Mouse (Mus musculus): ENCODE measurements at regions not wholly inside any gene's neighbourhood (a gene's known extent, or its start where the extent isn't known, plus 50 kb on each side); places are given as distances from the start of the nearest gene placed in this dataset.

DNA sequence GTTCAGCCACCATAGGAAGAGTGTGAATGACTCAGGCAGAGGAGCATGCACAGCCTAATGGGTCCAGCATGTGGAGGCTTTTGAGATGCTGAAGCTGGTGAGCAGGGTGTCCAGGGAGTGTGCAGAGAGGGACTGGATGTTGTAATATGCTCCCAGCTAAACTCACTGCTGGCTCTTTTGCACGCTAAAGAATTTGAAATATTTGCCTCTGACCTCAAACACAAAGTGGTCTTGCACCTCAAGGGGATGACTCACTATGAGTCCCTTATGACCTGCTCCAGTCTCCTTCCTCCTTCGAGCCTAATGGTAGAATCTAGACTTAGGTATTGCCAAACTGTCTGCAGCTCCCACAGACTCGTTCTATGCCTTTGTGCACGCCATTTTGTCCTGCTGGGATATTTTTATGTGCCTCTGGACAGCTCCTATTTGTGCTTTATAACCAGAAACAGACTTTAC lies 55.0 kb upstream of the Slit3 start:
- ATAC-seq (ENCODE audit: low FRiP score): no peak
- 55% methylated on average over 4 of the region's 4 CpGs for WGBS
- no peaks in the 10 kb centered on the region for H3K4me1 ChIP-seq
- no peak overlapping the region for H3K27ac ChIP-seq (replicated peaks)
- no peaks in the 10 kb centered on the region for H3K27me3 ChIP-seq (replicated peaks)
- H3K4me3 ChIP-seq (replicated peaks): no peak overlapping the region
- H3K9me3 ChIP-seq (replicated peaks): no peaks in the 10 kb centered on the region
- H3K9ac ChIP-seq (replicated peaks): no peak overlapping the region
- H3K36me3 ChIP-seq: no peaks in the 10 kb centered on the region
- no peak overlapping the region for H3K4me2 ChIP-seq

DNA sequence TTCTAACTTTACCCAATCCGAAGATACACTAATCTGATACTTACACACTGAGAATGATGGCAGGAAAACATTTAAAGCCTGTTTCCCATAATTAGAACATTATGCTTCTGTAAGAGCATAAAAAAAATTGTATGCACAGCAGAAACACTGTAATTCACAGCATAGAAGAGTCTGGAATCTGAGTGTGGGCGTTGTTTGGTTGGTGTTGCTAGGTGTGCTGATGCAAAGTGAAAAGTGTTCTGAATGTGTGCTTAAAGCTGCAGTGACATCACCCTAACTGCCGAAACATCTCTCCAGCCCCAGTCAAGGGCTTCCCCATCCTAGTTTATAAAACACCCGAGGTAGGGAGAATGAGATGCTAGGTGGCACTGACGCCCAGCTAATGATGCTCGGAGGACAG lies 63.2 kb upstream of the Slit3 start:
- Histone ChIP-seq H3K27ac (replicated peaks) (no peak overlapping the region), H3K9me3 (replicated peaks) (no peaks in the 10 kb centered on the region), H3K27me3 (replicated peaks) (no peaks in the 10 kb centered on the region), H3K4me3 (replicated peaks) (no peak overlapping the region), H3K4me2 (no peak overlapping the region), H3K4me1 (peaks cover 6% of the 10 kb centered on the region; the same call in 1 of the 2 replicates), H3K9ac (replicated peaks) (no peak overlapping the region), H3K36me3 (no peaks in the 10 kb centered on the region)
- no peak for ATAC-seq (ENCODE audit: low FRiP score)
- 88% methylated on average over 6 of the region's 6 CpGs for WGBS

DNA sequence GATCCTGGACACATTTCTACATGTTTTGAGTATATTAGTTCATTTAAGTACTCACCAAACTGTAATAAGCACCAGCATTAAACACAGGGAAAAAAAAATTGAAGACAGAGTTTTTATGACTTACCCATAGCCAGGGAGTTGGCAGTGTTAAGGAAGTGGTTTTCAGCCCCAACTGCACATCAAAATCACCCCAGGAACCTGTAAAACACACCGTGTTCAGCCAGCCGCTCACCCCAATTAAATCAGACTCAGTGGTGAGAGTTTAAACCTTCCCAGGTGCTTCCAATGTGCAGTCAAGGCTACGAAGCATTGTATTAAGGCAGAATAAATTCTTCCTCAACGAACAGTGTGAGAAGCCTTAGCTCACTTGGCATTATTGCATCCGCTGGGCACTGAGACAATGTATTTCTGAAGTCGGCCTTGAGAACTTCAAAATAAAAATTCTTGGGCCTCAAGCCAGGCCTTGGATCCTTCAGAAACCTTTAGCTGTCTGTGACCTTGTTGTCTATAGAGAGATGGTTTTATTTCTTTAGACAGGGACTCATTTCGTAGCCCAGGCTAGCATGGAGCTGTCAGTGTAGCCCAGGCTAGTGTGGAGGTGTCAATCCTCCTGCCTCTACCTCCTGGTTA lies 65.4 kb upstream of the Slit3 start:
- no peaks in the 10 kb centered on the region for H3K9me3 ChIP-seq (replicated peaks)
- no peak overlapping the region for H3K27ac ChIP-seq (replicated peaks)
- H3K9ac ChIP-seq (replicated peaks): no peak overlapping the region
- peaks cover 6% of the 10 kb centered on the region; the same call in 1 of the 2 replicates for H3K4me1 ChIP-seq
- no peak for ATAC-seq (ENCODE audit: low FRiP score)
- H3K36me3 ChIP-seq: no peaks in the 10 kb centered on the region
- no peak overlapping the region for H3K4me2 ChIP-seq
- no peak overlapping the region for H3K4me3 ChIP-seq (replicated peaks)
- 77% methylated on average over 7 of the region's 7 CpGs for WGBS
- H3K27me3 ChIP-seq (replicated peaks): no peaks in the 10 kb centered on the region

DNA sequence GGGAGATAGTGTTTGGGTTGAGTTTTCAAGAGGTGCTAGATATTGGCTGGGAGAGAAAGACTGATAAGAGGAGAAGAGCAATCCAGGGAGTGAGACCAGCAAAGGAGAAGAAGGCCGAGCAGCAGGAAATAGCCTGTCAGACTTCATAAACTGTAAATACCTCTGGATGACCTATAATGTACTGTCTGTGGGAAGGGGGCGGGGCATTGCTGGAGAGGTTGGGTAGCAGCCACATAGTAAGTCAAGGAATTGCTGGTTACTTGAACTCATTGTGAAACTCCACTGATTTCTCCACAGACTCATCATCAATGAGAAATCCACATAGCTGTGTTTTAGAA lies 67.4 kb upstream of the Slit3 start:
- WGBS: 79% methylated on average over 2 of the region's 2 CpGs
- Histone ChIP-seq H3K4me3 (replicated peaks) (no peak overlapping the region), H3K4me1 (peaks cover 6% of the 10 kb centered on the region; the same call in 1 of the 2 replicates), H3K36me3 (no peaks in the 10 kb centered on the region), H3K9ac (replicated peaks) (no peak overlapping the region), H3K27me3 (replicated peaks) (no peaks in the 10 kb centered on the region), H3K4me2 (no peak overlapping the region), H3K27ac (replicated peaks) (no peak overlapping the region), H3K9me3 (replicated peaks) (no peaks in the 10 kb centered on the region)
- ATAC-seq (ENCODE audit: low FRiP score): no peak

DNA sequence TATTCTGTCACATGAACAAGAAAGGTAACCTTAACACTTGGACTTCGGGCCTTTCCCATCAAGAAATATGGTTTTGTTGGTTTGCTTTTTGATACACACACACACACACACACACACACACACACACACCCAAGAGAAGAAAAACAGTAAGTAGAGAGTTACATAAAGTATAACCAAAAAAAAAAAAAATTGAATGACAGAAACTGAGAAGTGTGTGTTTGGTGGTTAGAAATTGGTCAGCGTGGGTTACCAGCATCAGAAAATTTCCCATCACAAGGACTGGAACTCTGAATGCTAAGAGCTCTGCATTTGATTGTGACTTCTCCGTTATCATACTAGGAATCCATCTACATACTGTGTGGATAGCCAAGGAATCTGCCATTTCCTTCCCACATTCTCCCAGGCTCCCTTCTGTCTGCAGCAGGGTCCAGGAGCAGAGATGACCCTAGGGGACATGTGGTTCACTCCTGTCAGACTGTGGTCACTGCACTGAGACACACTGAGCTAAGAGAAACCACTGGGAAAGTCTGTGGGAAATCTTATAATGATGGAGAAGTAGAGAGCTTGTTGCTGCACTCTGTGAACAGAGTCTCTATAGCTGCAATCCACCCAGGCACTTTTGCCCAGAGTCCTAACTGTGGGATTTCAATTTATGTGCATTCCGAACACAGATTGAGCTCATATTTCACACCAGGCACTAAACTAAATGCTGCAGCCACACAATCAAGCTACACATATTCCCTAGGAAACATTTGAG lies 68.0 kb upstream of the Slit3 start:
- Histone ChIP-seq H3K27me3 (replicated peaks) (no peaks in the 10 kb centered on the region), H3K27ac (replicated peaks) (no peak overlapping the region), H3K4me1 (peaks cover 6% of the 10 kb centered on the region; the same call in 1 of the 2 replicates), H3K9ac (replicated peaks) (no peak overlapping the region), H3K36me3 (no peaks in the 10 kb centered on the region), H3K4me2 (no peak overlapping the region), H3K9me3 (replicated peaks) (no peaks in the 10 kb centered on the region), H3K4me3 (replicated peaks) (no peak overlapping the region)
- no peak for ATAC-seq (ENCODE audit: low FRiP score)
- 88% methylated on average over 4 of the region's 4 CpGs for WGBS

DNA sequence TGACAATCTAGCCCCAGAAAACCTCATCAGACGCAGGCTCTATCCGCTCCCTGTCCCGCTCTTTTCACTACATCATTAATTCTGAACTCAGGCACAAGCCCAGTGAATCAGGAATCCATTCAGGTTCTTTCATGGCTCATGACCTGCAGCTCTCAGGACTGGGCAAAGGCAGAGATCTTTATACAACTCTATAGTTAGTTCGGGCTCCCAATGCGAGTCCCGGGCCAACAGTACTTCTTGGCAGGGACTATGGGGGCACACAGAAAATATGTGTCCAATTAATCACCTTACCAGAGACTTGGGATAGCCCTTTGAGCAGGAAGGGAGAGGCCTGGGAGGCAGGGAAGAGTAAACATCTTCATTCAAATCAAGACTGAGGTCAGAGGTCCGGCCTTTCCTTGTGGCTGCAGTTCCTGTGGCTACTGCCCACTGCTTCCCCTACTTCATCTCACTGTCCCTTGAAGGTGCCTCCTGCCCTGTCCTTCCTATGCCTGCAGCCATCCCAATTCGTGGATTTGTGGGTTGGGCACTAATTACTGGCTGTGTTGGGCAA lies 71.3 kb upstream of the Slit3 start:
- Histone ChIP-seq H3K9me3 (replicated peaks) (no peaks in the 10 kb centered on the region), H3K27ac (replicated peaks) (no peak overlapping the region), H3K27me3 (replicated peaks) (no peaks in the 10 kb centered on the region), H3K9ac (replicated peaks) (no peak overlapping the region), H3K4me2 (no peak overlapping the region), H3K36me3 (no peaks in the 10 kb centered on the region), H3K4me3 (replicated peaks) (no peak overlapping the region), H3K4me1 (peaks cover 6% of the 10 kb centered on the region; the same call in 1 of the 2 replicates)
- 73% methylated on average over 8 of the region's 8 CpGs for WGBS
- no peak for ATAC-seq (ENCODE audit: low FRiP score)

DNA sequence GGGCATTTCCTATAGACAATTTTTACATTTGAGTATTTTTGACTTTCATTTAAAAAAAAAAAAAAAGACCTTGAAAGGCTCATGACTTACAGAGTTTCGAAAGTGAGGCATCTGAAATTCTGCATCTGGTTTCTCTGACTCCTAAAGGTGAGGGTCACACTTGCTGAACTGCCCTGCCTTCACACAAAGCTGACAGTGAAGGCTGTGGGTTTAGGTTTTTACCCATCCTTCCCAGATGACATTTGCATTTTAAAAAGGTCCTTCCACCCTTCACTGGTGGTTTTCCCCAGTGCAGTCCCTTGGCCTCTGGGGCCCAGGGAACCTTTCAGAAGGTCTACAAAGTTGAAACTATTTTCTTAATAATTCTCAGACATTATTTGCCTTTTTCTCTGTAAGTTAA lies 76.4 kb upstream of the Slit3 start:
- Histone ChIP-seq H3K27ac (replicated peaks) (no peak overlapping the region), H3K4me3 (replicated peaks) (no peak overlapping the region), H3K27me3 (replicated peaks) (no peaks in the 10 kb centered on the region), H3K9ac (replicated peaks) (no peak overlapping the region), H3K36me3 (no peaks in the 10 kb centered on the region), H3K4me2 (no peak overlapping the region), H3K9me3 (replicated peaks) (no peaks in the 10 kb centered on the region), H3K4me1 (no peaks in the 10 kb centered on the region)
- ATAC-seq (ENCODE audit: low FRiP score): no peak
- 97% methylated on average over 1 of the region's 1 CpGs for WGBS

DNA sequence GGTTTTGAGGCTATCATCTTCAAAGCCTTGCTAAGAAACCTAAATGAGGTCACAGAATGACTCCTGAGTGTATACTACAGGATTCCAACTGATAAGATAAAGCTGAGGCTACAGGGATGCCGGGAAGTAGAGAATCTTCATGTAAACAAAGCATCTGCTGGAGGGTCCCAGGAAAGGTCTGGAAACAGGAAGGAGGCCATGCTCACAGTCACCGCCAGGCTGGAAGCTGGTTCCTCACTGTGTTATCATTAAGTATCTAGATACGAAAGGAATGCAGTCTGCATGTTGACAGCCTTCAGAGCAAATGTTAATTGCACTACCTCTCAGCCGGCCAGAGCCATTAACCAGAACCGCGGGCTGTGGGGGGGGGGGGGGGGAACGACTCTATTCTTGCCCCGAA lies 96.6 kb upstream of the Slit3 start:
- no peak overlapping the region for H3K4me2 ChIP-seq
- no peak for ATAC-seq (ENCODE audit: low FRiP score)
- no peaks in the 10 kb centered on the region for H3K36me3 ChIP-seq
- H3K9me3 ChIP-seq (replicated peaks): no peaks in the 10 kb centered on the region
- H3K27ac ChIP-seq (replicated peaks): no peak overlapping the region
- WGBS: 37% methylated on average over 8 of the region's 8 CpGs
- H3K9ac ChIP-seq (replicated peaks): no peak overlapping the region
- no peaks in the 10 kb centered on the region for H3K27me3 ChIP-seq (replicated peaks)
- no peaks in the 10 kb centered on the region for H3K4me1 ChIP-seq
- H3K4me3 ChIP-seq (replicated peaks): no peak overlapping the region

DNA sequence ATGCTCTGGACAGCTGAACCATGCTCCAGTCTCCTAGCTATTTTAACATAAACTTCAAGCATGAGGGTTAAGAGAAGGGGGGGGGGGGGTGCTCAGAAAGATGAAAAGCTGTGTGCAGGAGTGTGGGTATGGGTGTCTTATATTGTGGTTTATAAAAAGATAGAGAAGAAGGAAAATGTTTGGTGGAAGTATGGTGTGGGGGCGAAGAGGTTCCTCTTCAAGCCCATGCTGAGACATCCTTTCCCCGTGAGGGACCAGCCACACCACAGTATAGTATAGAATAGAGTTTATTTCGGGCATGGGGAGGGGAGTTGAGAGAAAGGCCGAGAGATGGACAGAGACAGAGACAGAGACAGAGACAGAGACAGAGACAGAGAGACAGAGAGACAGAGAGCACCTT lies 97.2 kb upstream of the Slit3 start:
- H3K9me3 ChIP-seq (replicated peaks): no peaks in the 10 kb centered on the region
- H3K9ac ChIP-seq (replicated peaks): no peak overlapping the region
- no peaks in the 10 kb centered on the region for H3K36me3 ChIP-seq
- H3K27ac ChIP-seq (replicated peaks): no peak overlapping the region
- no peak overlapping the region for H3K4me3 ChIP-seq (replicated peaks)
- H3K4me2 ChIP-seq: no peak overlapping the region
- 89% methylated on average over 4 of the region's 4 CpGs for WGBS
- H3K27me3 ChIP-seq (replicated peaks): no peaks in the 10 kb centered on the region
- H3K4me1 ChIP-seq: no peaks in the 10 kb centered on the region
- ATAC-seq (ENCODE audit: low FRiP score): no peak

DNA sequence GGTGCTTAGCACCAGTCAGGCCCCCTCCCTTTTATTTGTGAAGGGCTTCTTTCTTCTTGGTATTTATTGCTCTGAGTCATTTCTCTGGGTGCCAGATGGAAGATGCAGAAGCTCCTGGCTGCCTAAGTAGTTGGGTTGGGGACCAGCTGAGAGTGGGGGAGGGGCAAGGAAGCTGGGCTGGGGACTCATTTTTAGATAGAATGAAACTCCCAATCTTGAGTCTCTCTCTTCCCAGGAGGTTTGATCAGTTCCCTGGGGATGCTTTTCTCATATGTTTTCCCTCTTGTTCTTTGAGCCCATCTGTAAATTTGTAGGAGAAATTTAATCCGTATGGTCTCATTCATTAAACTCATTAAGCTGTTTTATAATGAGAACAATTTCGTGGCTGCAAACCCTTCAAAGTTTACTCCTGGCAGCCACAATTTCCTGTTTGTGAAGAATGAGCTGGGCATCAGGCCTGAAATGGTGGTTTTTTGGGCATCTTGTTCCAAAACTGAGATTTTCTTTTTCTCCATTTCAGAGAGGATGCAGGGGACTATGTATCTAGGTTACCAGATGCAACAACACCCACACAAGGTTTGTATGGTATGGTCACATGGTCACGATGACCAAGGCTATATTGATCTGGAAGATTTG lies 98.9 kb upstream of the Slit3 start:
- H3K9ac ChIP-seq (replicated peaks): no peak overlapping the region
- H3K4me2 ChIP-seq: no peak overlapping the region
- H3K9me3 ChIP-seq (replicated peaks): no peaks in the 10 kb centered on the region
- H3K27me3 ChIP-seq (replicated peaks): no peaks in the 10 kb centered on the region
- H3K36me3 ChIP-seq: no peaks in the 10 kb centered on the region
- no peak overlapping the region for H3K4me3 ChIP-seq (replicated peaks)
- ATAC-seq (ENCODE audit: low FRiP score): no peak
- no peaks in the 10 kb centered on the region for H3K4me1 ChIP-seq
- WGBS: 58% methylated on average over 3 of the region's 3 CpGs
- no peak overlapping the region for H3K27ac ChIP-seq (replicated peaks)

DNA sequence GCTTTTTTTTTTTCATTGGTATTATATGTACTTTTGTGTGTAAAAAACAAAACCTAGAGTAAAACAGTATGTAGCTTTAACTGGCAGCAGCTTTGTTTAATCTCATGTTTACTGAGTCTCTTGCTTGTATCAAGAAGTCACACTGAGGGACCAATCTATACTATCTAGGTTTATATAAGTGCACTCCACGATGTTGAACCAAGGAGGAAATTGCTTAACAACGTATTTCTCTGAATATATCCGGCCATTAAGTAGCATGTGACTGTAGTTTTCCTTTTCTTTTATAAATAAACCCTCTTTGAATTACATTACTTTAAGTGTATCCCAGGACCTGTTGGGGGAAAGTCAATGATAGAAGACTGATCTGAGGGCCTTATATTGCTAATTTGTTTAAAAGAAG lies 104.0 kb upstream of the Slit3 start:
- Histone ChIP-seq H3K9me3 (replicated peaks) (no peaks in the 10 kb centered on the region), H3K9ac (replicated peaks) (no peak overlapping the region), H3K36me3 (no peaks in the 10 kb centered on the region), H3K27ac (replicated peaks) (no peak overlapping the region), H3K4me1 (peaks cover 1% of the 10 kb centered on the region; the same call in 1 of the 2 replicates), H3K4me3 (replicated peaks) (no peak overlapping the region), H3K27me3 (replicated peaks) (no peaks in the 10 kb centered on the region), H3K4me2 (no peak overlapping the region)
- no peak for ATAC-seq (ENCODE audit: low FRiP score)
- WGBS: 75% methylated on average over 3 of the region's 3 CpGs

Measured in neural tube, embryonic 15.5 days (tissue).